Mouse (Mus musculus) lung, embryonic 16.5 days (tissue): ENCODE measurements at regions not wholly inside any gene's neighbourhood (a gene's known extent, or its start where the extent isn't known, plus 50 kb on each side); places are given as distances from the start of the nearest gene placed in this dataset.
A peak's percentile ranks its signal among the peaks of the same experiment; 100 is the strongest.

Experiments used
- ATAC-seq: fragments of 200-750 bp; cut with Nextera tagmentation; 2 replicates; pipeline ENCODE4 v1.8.0; 2017; ENCODE audit warnings: low read depth, mild to moderate bottlenecking, moderate library complexity
- H3K27ac ChIP-seq: fragments of 300-500 bp; sonication (generic); 2 replicates; pipeline ENCODE4 v1.5.1; 2014; ENCODE audit warnings: mild to moderate bottlenecking, control low read depth, low read length
- H3K27me3 ChIP-seq: fragments of 300-500 bp; sonication (generic); 2 replicates; pipeline ENCODE4 v1.6.1; 2014; ENCODE audit warnings: low read depth, low read length, mixed read lengths; ENCODE audit not compliant: control insufficient read depth, insufficient read depth
- H3K36me3 ChIP-seq: fragments of 300-500 bp; sonication (generic); 2 replicates; pipeline ENCODE4 v1.6.1; 2014; ENCODE audit warnings: low read length; ENCODE audit not compliant: control insufficient read depth, insufficient read depth
- H3K4me1 ChIP-seq: fragments of 300-500 bp; sonication (generic); replicated peaks from 2 replicates; pipeline ENCODE4 v1.6.1; 2014; ENCODE audit warnings: low read length, mixed read lengths; ENCODE audit not compliant: control insufficient read depth, insufficient read depth
- H3K4me2 ChIP-seq: fragments of 300-500 bp; sonication (generic); 2 replicates; pipeline ENCODE4 v1.6.1; 2014; ENCODE audit warnings: low read depth, low read length, control low read depth
- H3K4me3 ChIP-seq: fragments of 300-500 bp; sonication (generic); 2 replicates; pipeline ENCODE4 v1.5.1; 2014; ENCODE audit warnings: mild to moderate bottlenecking, low read length, control low read depth
- H3K9ac ChIP-seq: fragments of 300-500 bp; sonication (generic); 2 replicates; pipeline ENCODE4 v1.6.1; 2014; ENCODE audit warnings: low read length, control low read depth
- H3K9me3 ChIP-seq: fragments of 300-500 bp; sonication (generic); 2 replicates; pipeline ENCODE4 v1.6.1; 2016; ENCODE audit warnings: low read length; ENCODE audit not compliant: control insufficient read depth
- WGBS: fragments of 180-500 bp; shearing (Covaris S2); extraction: QIAGEN DNeasy Blood & Tissue Kit; methylation state at CpG from one replicate; pipeline ENCODE4 v1.1.7; 2014; 5-methylcytosine and 5-hydroxymethylcytosine counted together

- Histone ChIP-seq H3K9me3 (no peaks in the 10 kb centered on the region), H3K27me3 (no peaks in the 10 kb centered on the region), H3K4me2 (no peak overlapping the region), H3K9ac (no peak overlapping the region), H3K36me3 (no peaks in the 10 kb centered on the region), H3K27ac (peak overlapping the region; percentile 28), H3K4me1 (peaks cover 18% of the 10 kb centered on the region), H3K4me3 (no peak overlapping the region)
- 19% methylated on average over 12 of the region's 12 CpGs for WGBS
- peak; percentile 69 for ATAC-seq
Observed at GRCm38 (mm10) chr6:127349479-127350110, 97.0 kb upstream of the Parp11 start.

- Histone ChIP-seq H3K9ac (no peak overlapping the region), H3K36me3 (no peaks in the 10 kb centered on the region), H3K27me3 (no peaks in the 10 kb centered on the region), H3K9me3 (no peaks in the 10 kb centered on the region), H3K4me1 (peaks cover 18% of the 10 kb centered on the region), H3K27ac (no peak overlapping the region), H3K4me3 (no peak overlapping the region), H3K4me2 (no peak overlapping the region)
- WGBS, result 82% methylated on average over 5 of the region's 5 CpGs
- ATAC-seq, result no peak
Observed at GRCm38 (mm10) chr6:127351691-127352090, 94.9 kb upstream of the Parp11 start.

GRCm38 (mm10) chr6:127355112-127355511 is 91.5 kb upstream of the Parp11 start:
- no peak overlapping the region for H3K4me3 ChIP-seq
- 49% methylated on average over 6 of the region's 6 CpGs for WGBS
- no peak for ATAC-seq
- no peak overlapping the region for H3K4me2 ChIP-seq
- no peak overlapping the region for H3K9ac ChIP-seq
- H3K27ac ChIP-seq, result no peak overlapping the region
- H3K27me3 ChIP-seq, result no peaks in the 10 kb centered on the region
- no peaks in the 10 kb centered on the region for H3K9me3 ChIP-seq
- H3K36me3 ChIP-seq, result no peaks in the 10 kb centered on the region
- H3K4me1 ChIP-seq, result peaks cover 6% of the 10 kb centered on the region

GRCm38 (mm10) chr6:127356442-127356841 is 90.2 kb upstream of the Parp11 start:
- Histone ChIP-seq H3K9ac (no peak overlapping the region), H3K36me3 (no peaks in the 10 kb centered on the region), H3K9me3 (no peaks in the 10 kb centered on the region), H3K27me3 (no peaks in the 10 kb centered on the region), H3K4me2 (no peak overlapping the region), H3K4me1 (0 out of 2 replicates have a peak, but pooled peaks cover 3% of the 10 kb centered on the region), H3K4me3 (no peak overlapping the region), H3K27ac (peak overlapping the region; percentile 58; the same call in 1 of the 2 replicates)
- no peak for ATAC-seq
- 35% methylated on average over 8 of the region's 8 CpGs for WGBS

GRCm38 (mm10) chr6:127358805-127359204 is 87.8 kb upstream of the Parp11 start:
- WGBS, result 43% methylated on average over 5 of the region's 5 CpGs
- no peak overlapping the region for H3K9ac ChIP-seq
- H3K27ac ChIP-seq, result no peak overlapping the region

GRCm38 (mm10) chr6:127359391-127359874 is 87.2 kb upstream of the Parp11 start:
- H3K27me3 ChIP-seq, result no peaks in the 10 kb centered on the region
- H3K27ac ChIP-seq, result peak overlapping the region; percentile 18; the same call in 1 of the 2 replicates
- H3K4me2 ChIP-seq, result no peak overlapping the region
- H3K9me3 ChIP-seq, result no peaks in the 10 kb centered on the region
- no peak overlapping the region for H3K4me3 ChIP-seq
- WGBS, result 24% methylated on average over 9 of the region's 9 CpGs
- peaks cover 3% of the 10 kb centered on the region; the same call in 1 of the 2 replicates for H3K4me1 ChIP-seq
- H3K36me3 ChIP-seq, result no peaks in the 10 kb centered on the region
- peak; percentile 87 for ATAC-seq
- H3K9ac ChIP-seq, result no peak overlapping the region

More at GRCm38 (mm10) chr6:127358805-127359204, 87.8 kb upstream of the Parp11 start:
- no peak for ATAC-seq
- Histone ChIP-seq H3K9me3 (no peaks in the 10 kb centered on the region), H3K4me2 (no peak overlapping the region), H3K27me3 (no peaks in the 10 kb centered on the region), H3K4me1 (peaks cover 3% of the 10 kb centered on the region; the same call in 1 of the 2 replicates), H3K4me3 (no peak overlapping the region), H3K36me3 (no peaks in the 10 kb centered on the region)

GRCm38 (mm10) chr6:127362166-127362565 is 84.5 kb upstream of the Parp11 start:
- Histone ChIP-seq H3K9me3 (no peaks in the 10 kb centered on the region), H3K9ac (no peak overlapping the region), H3K27ac (no peak overlapping the region), H3K4me1 (peaks cover 3% of the 10 kb centered on the region; the same call in 1 of the 2 replicates), H3K4me3 (no peak overlapping the region), H3K4me2 (no peak overlapping the region), H3K36me3 (no peaks in the 10 kb centered on the region), H3K27me3 (no peaks in the 10 kb centered on the region)
- WGBS, result 86% methylated on average over 5 of the region's 5 CpGs
- no peak for ATAC-seq

- WGBS, result 25% methylated on average over 8 of the region's 8 CpGs
Observed at GRCm38 (mm10) chr6:127362966-127363752, 83.5 kb upstream of the Parp11 start.

GRCm38 (mm10) chr6:127363871-127364590 is 82.6 kb upstream of the Parp11 start:
- Histone ChIP-seq H3K27me3 (no peaks in the 10 kb centered on the region), H3K4me2 (no peak overlapping the region), H3K4me1 (peaks cover 1% of the 10 kb centered on the region; the same call in 1 of the 2 replicates), H3K9me3 (no peaks in the 10 kb centered on the region), H3K9ac (no peak overlapping the region), H3K27ac (no peak overlapping the region), H3K36me3 (no peaks in the 10 kb centered on the region), H3K4me3 (no peak overlapping the region)
- WGBS, result 33% methylated on average over 6 of the region's 7 CpGs
- no peak for ATAC-seq

More at GRCm38 (mm10) chr6:127362966-127363752, 83.5 kb upstream of the Parp11 start:
- H3K4me3 ChIP-seq, result no peak overlapping the region
- no peak overlapping the region for H3K4me2 ChIP-seq
- no peaks in the 10 kb centered on the region for H3K27me3 ChIP-seq
- ATAC-seq, result no peak
- no peaks in the 10 kb centered on the region for H3K9me3 ChIP-seq
- peaks cover 3% of the 10 kb centered on the region; the same call in 1 of the 2 replicates for H3K4me1 ChIP-seq
- H3K27ac ChIP-seq, result no peak overlapping the region
- no peaks in the 10 kb centered on the region for H3K36me3 ChIP-seq
- no peak overlapping the region for H3K9ac ChIP-seq
